Mouse (Mus musculus) layer of hippocampus, adult 11-12 months (tissue): Measurements from ENCODE around the gene Cntn1.

ENCODE experiments used
- DNase-seq: peaks from one replicate; pipeline ENCODE4 v3.0.0; 2022; ENCODE audit warnings: low spot score

The Cntn1 gene

DNA sequence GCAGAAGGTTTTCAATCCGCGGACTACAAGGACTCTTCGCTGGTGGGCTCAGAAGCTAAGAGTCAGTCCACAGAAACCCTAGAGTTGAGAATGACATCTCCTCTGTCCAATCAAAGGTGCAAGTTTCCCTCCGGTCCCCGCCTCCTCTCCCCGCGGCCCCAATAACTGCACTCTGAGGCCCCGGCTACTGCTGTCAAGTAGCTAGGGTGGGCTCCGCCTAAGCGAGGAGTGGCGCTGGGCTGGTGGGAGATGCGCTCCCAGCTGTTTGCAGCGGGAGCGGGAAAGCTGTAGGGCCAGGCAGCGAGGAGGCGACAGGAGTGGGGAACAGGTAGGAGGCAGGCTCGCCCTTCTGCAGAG lies at the start of gene Cntn1:
TSS of gene Cntn1 (plus strand) at position 170 of the 357 bp plus-strand sequence.
- DNase-seq, result peak; percentile 92

DNA sequence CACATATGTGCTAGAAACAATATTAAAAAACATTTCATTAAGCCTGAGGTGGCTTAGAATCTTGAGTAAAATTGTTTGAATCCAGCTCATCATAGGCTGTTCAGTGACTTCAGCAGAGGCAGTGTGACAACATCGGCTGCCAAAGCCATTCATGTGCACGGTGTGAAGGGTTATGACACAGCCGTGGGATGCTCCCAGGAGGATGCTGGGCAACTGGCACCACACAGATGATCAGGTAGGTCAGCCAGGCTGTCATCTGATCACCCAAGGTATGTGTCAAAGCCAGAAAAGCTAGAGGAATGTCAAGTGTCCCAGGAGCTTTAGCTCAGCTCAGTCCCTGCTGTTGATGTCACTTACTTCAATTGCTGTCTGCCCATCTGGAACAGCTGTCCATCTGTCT lies 49.5 kb upstream of the Cntn1 start:
- DNase-seq, result no peak

DNA sequence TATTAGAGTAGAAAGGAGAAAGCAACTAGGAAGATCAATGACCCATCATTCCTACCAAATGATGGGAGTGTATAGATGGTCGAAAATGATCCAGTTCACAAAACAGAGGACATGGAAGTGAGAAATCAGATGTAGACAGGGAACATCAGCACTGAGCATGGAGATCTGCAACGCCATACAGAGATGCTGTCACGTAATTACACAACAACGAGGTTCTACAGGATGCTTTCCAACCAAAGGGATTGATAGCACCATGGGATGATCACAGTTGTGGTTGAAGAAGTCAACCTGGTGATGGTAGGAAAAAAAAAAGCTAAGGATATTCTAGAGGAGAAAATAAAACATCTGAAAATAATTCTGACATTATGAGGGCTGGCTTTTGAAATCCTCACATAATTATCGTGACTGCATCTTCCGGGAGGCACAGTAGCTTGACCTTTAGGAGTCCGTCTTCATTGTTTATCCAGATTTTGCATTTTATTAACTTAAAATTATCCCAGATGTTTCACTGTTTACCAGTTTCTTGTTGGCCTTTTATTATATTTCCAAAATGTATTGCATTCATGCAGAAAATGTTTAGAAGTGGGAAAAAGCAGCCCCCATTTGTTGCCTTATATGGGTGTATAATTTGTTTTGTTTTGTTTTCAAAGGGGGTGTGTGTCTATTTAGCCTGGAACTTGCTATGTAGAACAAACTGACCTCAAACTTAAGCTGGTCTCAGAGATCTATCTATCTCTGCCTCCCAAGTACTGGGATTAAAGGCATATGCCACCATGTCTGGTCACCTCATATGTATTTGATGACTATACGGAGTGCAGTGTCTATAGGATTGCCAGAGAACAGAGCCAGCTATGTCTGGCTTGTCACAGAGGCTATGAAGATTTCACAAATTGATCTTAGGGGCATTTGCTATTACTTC lies 38.5 kb upstream of the Cntn1 start:
- no peak for DNase-seq

DNA sequence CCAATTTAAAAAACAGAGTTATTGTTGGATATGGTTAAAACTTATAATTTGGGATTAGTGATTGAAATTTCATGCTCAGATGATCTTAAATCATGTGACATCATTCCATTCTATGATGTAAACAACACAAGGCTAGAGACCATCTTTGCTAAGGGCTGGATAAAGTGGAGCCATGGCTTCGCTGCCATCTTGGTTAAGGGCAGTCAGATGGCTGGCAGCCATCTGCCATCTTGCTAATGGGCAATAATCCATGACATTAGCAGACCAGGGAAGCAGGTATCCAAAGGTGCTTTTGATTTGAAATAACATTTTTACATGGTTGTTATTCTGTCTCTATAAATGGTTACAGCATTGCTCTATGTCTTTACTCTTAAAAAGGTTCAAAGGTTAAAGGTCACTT lies 16.9 kb upstream of the Cntn1 start:
- DNase-seq, result no peak

DNA sequence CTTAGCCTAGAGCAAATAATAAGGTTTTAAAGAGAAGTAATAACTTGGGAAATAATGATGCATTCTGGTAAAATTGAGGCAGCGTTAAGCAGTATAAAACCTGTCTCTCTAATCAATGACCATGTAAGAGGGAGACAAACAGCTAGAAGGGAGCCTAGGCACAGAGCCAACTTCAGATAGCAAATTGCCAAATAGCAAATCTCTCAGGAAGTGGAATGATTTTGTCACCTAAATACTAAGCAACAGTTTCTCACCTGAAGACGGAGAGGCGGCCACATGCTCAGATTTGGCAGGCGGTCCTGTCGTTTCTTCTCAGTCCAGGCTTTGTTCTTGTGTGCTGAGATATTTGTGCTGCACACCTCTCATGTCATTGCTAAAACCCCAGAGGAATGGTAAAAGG lies 8.4 kb upstream of the Cntn1 start:
- DNase-seq, result no peak

DNA sequence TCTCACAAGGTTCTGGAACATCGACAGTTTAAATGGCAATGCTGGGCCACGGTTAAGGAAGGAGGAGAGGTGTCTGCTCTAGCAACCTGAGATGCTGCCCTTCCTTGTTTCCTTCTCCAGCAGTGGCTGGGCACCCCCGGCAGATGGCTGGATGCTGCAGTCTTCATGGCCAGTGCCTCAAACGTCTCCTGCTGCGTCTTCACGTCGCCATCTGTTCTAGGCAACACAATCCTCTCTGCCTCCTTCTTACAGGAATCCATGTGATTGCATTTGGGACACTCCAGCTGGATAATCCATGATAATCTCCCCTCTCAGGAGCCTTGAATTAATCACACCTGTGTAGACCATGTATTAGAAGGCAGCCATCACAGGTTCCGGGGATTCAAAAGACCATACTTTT lies 4.9 kb upstream of the Cntn1 start:
- no peak for DNase-seq

DNA sequence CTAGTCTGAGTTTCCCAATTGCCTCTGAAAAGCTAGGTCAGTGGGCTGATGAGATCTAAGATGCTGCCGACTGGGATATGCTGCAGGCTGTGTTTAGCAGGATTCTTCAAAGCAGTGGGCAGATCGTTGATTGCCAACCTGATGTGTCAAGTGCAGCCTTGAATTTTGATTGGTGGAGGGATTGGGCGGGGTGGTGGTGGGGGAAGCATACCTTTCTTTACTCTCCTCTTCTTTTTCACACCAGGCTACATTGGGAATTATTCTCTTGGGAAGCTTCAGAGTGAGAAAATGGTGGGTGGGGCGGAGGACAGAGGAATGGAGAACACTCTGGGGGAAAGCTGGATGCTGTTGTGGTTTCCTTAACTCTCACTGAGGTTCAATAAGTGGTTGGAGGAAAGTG lies 2.9 kb upstream of the Cntn1 start:
- no peak for DNase-seq

DNA sequence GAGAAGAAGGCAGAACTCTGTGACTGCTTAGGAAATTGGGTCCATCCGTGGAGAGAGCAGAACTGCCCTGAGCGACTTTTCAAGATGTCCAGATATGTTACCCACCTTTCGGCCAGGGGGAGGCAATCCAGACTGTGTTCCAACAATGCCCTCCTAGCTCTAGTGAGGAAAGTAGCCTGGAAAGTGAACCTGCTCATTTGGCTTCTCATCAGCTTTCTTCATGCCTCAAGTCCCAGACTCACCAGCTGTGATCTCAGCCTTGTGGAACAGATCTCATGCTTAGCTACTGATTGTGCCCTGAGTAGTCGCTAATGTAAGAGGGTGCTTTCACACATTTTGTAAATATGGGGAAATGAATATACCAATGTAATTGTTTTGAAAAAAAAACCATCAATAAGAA lies 2.4 kb upstream of the Cntn1 start:
- DNase-seq, result no peak

DNA sequence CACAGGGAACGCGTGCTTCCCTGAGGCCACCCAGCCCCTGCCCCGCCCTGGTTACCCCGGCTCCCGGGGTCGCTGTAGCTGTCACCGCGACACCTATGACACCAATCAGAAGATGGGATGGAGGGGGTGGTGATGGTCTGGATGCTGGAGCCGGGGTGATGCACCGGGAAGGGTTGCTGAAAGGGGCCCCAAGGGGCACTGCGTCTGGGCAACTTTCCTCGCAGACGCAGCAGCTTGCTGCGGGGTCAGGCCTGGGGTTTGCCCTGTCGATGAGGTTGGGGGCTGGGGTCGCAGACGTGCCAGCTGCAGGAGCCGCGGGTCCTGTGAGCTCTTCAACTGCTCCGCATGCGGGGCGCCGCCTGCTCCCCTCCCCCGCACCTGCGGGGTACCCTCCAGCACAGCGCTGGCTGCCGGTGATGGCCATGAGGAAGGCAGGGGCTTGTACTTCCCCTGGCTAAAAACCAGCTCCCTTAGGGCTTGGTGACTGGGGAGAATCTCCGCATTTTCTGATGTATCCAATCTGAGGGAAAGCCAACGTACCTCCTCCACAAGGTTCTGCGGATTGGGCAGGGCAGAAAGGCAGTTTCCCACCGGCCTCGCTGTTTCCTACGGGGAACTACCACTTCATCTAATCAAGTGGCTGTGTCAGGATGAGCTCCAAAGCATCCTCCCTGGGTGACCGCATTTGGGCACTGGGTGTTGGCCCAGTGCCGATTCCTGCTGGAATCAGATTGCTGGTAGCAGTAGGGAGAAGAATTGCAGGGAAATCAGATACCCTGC lies 578 bp downstream of the Cntn1 start:
- peak; percentile 61 for DNase-seq

DNA sequence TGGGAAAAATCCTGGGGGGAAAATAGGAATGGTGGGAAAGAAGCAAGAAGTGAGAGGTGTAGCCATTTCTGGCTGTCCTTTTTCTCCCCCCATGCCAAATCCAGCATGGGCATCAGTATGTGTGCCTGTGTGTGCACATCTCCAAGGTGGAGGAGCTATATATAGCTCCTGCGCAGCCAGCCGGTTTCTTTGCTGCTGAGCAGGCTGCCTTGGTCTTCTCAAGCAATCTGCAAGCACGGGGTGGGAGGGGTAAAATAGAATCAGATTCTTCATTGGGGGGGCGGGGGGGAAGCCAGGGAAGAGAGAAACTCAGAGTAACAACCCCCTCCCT lies 1.1 kb downstream of the Cntn1 start:
- DNase-seq, result no peak

DNA sequence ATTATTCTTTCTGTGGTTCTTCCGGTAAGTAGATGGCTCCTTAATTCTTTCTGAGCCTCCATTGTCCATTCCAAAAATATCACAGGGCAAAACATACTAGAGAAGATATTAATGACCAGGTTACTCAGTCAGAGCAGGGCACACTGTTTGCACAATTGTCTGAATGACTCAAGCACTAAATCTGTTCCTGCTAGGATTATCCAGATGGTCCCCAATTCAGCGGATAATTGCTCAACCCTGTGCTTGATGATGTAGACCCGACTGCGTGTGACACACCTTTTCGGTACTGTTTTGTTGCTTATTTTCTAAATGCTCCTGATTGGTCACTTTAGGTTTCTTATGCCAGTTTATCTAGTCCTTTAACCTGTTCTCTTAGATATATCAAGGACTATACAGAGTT lies 6.6 kb downstream of the Cntn1 start:
- peak; percentile 21 for DNase-seq

DNA sequence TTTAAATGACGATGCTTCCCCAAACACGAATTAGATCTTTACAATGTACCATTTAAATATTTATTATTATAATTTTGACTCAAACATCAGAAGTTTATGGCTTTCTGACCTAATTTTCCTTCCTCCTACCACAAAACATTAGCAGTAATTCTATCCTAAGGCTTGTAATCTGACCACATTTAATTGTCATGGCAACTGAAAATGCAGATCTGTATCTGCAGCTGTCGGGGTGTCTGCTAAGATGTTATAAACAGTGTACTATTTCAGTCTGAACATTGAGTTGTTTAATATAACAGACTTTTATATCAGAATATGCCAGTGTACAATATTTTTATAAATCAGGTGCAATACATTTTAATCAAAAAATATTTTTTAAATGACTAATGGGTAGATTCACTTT lies 10.0 kb downstream of the Cntn1 start:
- no peak for DNase-seq

DNA sequence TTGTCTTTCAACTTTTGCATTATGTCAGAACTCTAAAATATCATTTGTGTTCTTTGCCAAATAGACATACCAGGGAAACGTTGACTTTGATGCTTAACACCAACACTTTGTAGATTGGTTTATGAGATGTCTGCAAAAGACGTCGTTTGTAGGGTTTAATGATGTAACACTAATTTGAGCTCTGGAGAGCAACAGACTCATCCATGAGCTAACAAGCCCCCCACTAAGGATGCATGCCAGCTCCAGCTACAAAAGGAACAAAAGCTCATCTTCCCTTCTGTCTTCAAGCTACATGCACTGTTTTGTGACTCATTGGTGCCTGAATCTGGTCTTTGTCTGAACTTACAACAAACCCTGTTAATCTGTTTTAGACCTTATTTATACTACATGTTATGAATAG lies 28.5 kb downstream of the Cntn1 start:
- no peak for DNase-seq

DNA sequence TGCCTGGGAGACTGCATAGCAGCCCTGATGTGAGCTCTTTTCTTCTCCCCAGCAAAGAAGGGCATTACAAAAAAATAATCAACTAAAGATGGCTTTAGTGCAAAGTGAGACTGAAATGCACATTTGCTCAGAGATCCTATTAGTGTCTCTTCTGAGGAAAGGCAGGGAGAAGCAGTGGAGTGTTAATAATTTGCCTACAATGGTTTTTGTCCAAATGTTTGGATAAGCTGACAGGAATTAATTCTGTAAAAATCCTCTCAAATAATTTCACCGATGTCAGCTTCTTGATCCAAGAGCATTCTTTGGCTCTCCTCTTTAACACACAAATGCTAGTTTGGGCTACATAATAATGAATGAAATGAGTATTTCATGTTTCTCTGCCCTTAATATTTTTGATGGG lies 34.9 kb downstream of the Cntn1 start:
- DNase-seq, result no peak

DNA sequence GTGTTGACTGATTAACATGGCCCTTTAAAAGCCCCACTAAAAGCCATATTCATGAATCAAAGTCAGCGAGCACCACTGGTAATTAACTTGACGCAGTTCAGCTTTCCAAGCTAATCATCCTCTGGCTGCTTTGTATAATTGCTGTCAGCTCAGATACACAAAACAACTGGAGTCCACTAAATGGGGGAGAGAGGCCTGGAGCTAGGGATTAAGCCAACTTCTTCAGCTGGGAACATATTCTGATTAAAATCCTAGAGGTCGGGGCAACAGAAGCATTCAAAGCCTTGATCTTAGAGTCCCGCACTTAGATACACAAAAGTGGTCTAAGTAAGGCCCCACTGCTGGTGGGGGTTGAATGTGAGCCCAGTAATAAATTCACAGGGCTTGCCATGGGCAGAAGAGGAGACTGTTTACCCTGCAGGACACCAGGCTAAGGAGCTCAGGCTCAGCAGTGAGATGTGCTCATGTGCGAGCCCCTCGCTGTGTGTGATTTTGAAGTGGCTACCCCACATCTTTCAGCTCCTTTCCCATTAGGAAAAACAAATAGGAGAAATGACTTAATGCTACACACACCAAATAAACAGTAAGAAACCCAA lies 36.8 kb downstream of the Cntn1 start:
- no peak for DNase-seq

DNA sequence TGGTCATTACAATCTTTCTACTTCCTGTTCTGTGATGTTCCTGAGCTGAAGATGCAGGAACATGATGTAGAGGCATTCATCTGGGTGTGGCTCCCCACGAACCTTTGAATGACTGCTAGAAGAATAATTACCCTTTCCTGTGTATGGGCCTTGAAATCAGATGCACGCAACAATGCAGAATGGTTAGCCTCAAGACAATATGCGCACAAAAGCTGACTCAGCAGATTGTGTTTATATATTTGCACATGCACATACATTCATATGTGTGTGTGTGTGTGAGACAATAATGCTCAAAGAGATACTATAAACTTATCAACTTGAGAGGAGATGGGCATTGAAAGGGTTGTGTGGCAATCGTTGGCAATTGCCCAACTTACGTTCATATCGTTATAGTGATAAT lies 39.8 kb downstream of the Cntn1 start:
- no peak for DNase-seq

DNA sequence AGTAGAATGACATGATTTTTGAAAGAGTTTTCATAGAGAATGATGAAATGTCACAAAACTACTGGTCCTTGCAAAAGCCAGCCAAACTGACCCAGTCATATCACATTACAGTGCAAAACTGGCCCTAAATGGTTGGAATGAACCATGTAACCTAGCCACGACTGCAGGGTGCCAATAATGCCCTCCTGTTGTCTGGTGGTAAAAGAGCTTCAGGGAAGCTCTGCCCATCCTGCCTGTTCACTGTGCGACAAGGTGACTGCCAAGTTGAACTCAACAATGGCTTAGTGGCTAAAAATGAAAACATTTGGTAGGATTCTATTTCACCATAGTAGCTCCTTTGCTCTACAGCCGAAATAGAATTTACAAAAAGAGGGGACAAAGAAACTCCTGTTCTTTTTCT lies 41.1 kb downstream of the Cntn1 start:
- no peak for DNase-seq

DNA sequence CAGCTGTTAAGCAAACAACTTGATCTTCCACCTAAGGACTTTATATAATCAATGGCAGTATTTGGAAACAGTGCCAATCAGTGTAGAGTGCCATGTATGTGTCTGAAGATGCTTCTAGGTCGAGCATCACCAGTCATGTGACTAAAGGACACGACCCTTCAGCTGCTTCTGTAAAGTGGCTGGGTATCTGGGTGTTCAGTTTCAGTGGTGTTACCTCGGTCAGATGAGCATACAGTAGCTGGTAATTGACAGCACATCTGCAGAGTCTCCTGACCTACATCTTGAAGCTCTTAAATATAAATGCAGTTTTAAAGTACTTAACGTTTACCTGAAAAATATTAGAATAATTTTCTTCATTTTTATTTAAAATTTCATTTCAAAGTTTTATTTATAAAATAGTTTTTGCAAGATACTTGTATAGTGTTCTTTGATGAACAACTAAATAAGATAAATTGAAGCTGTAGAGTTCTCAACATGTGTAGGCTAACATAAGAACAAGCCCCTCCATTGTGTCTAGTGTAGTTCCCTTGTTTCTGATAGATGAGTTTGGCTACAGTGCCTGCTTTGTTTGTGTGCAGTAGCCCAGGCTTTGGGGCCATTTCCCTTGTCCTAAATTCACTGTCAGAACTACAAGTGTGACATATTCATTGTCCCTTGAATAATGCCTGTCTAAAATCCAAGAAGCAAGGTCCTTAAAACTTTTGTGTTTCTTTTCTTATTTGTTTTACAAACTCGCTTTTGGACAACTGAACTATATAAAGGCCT lies 48.6 kb downstream of the Cntn1 start:
- no peak for DNase-seq

DNA sequence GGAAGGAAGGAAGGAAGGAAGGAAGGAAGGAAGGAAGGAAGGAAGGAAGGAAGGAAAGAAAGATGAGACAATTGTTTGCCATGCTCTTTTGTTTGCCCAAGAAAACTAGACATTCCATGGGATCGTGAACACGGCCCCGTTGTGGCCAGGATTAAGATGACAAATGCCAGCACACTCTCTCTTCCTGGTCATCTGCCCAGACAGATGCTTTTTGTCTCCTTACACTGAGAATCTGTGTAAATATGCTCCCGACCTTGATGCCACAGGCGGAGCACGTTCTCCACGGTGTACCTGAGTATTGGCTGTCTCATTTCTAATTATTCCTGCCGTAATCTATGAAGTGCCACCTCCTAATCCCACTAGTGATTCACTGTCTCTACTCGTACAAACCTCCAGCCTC lies 51.0 kb downstream of the Cntn1 start:
- DNase-seq, result no peak

DNA sequence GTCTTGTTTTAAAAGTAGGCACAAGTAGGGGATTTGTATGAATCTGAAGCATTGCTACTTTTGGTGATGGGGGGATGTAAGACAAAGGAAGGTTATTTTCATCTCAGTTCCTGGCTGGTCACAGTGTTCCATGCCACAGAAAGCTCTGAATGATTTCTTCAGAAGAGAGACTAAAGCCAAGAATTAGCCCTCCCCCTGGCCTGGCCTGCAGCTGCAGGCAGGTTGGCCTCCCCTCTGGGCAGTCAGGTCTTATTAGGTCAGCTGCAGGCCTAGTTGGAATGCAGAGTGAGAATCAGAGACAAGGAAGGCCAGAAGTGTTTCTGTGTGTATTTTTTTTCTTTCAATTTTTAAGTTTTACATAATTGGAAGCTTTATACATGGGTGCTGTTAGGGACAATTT lies 61.5 kb downstream of the Cntn1 start:
- no peak for DNase-seq

DNA sequence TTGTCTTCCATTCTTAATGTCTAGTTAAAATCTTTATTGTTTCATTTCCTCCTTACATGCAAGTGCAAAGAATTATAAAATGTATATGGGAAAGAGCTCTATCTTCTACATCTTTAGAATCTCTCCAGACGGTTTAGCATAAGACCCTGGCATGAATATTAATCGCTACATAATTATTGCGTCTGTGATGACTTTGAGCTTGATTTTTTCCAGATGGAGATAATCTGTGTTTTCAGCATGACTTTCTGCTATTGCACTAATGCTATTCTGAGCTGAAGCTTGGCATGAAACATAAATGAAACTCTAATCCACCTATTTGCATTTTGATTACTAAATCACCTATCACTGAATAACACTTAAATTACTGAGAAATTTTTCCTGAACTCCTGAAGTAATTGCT lies 82.0 kb downstream of the Cntn1 start:
- DNase-seq, result no peak

DNA sequence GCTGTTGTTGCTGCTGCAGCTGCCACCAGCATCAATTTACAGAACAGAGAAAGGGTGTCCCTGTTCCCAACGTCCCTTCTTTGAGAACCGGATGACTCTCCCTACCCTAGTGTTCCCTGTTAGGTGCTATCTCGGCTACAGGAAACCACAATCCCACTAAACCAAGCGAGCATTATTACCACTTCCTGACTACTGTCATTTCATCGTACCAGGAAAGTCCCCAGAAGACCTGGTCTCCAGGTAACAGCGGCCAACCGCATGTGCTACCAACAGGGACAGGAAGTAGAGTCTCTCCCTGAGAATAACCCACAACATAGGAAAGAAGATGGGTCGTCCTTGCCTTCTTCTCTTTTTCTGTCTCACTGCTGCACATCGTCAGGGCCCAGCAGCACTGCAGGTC lies 83.3 kb downstream of the Cntn1 start:
- no peak for DNase-seq

DNA sequence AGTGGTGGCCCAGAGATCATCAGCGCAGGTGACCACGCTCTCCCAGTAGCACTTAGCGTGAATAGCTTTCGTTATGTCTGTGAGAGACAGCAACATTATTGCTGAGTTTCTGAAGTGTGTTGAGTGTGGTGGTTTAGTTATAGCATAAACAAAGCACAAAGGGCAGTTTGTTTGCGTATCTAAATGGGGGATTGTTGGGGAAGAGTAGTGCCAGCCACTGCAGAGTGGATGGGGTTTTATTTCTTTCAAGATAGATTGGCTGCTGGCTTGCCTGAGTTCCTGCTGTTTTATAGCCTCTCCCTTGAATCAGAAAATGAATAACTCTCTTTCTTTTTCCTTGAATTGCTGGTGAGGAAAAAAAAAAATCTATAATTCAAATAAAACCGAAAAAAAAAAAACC lies 86.1 kb downstream of the Cntn1 start:
- DNase-seq, result peak; percentile 15
